Mouse (Mus musculus): ENCODE measurements around the gene Kif3a.

Kif3a gene

GRCm38 (mm10) chr11:53644017-53644416 is 76.8 kb downstream of the Kif3a start:
- DNase-seq (ENCODE audit: low spot score in 2 of 2): no peak

- no peak for DNase-seq (ENCODE audit: low spot score in 2 of 2)
Measured at GRCm38 (mm10) chr11:53651441-53651840, 84.3 kb downstream of the Kif3a start.

All from spleen, postnatal 14 days (tissue).